Mouse (Mus musculus) bone marrow, adult 2 months (tissue): Measurements from ENCODE around the gene Grcc10.

Experiments
- CTCF ChIP-seq: fragments of 200-500 bp; IDR thresholded peaks from 2 replicates; pipeline ENCODE4 v1.5.1; 2011; ENCODE audit warnings: low read length, control low read depth; ENCODE audit not compliant: control insufficient read depth, insufficient read depth
- POLR2A ChIP-seq: fragments of 200-500 bp; IDR thresholded peaks from 2 replicates; pipeline ENCODE4 v1.6.1; 2011; ENCODE audit warnings: low read depth, mild to moderate bottlenecking, control low read depth, low read length, borderline replicate concordance; ENCODE audit not compliant: control insufficient read depth

GRCm38 (mm10) chr6:124694166-124694955 lies 46.8 kb downstream of the Grcc10 start:
- no peak for TF ChIP-seq CTCF
- no peak for TF ChIP-seq POLR2A
